ENCODE assay signal across 15 mouse cellular contexts in genomic region chr8:11463541-11463888, GRCm38 (mm10). TPM values are rescaled to one million over a fixed set of nuclear protein-coding genes. Genes with fewer than 3 reads are reported as not detected.
DNase-seq lines count a peak whose midpoint lies in the region; ATAC-seq lines count a peak whose summit lies in the region.
"Had no signal": no experiment of that assay in that cellular context is flagged by ENCODE, and none has a peak within 500 bp of the region (broad histone marks: within the 10 kb centered on the region; RNA-seq: fewer than 3 reads in every experiment).

No protein-coding gene starts in this region.

- no peak for ATAC-seq in heart, embryonic 11.5 days (replicated peaks; ENCODE audit: insufficient number of reproducible peaks, low FRiP score, low TSS enrichment)
- ATAC-seq in kidney, embryonic 15.5 days (replicated peaks; ENCODE audit: low FRiP score) = no peak
- ATAC-seq: forebrain, postnatal 0 days; hindbrain, embryonic 16.5 days had no signal

- no peaks in the 10 kb centered on the region for H3K27me3 ChIP-seq in heart, embryonic 11.5 days (ENCODE audit: control insufficient read depth, insufficient read depth, low read length)
- H3K27me3 ChIP-seq in kidney, embryonic 15.5 days = no peaks in the 10 kb centered on the region
- H3K27me3 ChIP-seq in splenic B cell, adult 2 months (ENCODE audit: control insufficient read depth, insufficient read depth, low read length, poor library complexity, severe bottlenecking) = no peaks in the 10 kb centered on the region
- H3K27me3 ChIP-seq: liver, embryonic 15.5 days had no signal

- no peak overlapping the region for H3K9ac ChIP-seq in heart, embryonic 11.5 days (ENCODE audit: low read depth, low read length)
- H3K9ac ChIP-seq in kidney, embryonic 15.5 days = no peak overlapping the region
- H3K9ac ChIP-seq: forebrain, postnatal 0 days; liver, embryonic 15.5 days had no signal

- 0 out of 2 replicates have a peak overlapping the region, but pooled peaks have one; percentile 35 for H3K27ac ChIP-seq in heart, embryonic 11.5 days (ENCODE audit: low read depth, low read length)
- H3K27ac ChIP-seq in kidney, embryonic 15.5 days = 0 out of 2 replicates have a peak overlapping the region, but pooled peaks have one; percentile 29
- H3K27ac ChIP-seq: left cerebral cortex, adult 2 months; liver, embryonic 15.5 days had no signal

- H3K4me1 ChIP-seq in heart, embryonic 11.5 days (ENCODE audit: control insufficient read depth, insufficient read depth, low read length) = peaks cover 29% of the 10 kb centered on the region
- peaks cover 57% of the 10 kb centered on the region for H3K4me1 ChIP-seq in kidney, embryonic 15.5 days

- WGBS in heart, embryonic 11.5 days (ENCODE audit: insufficient replicate concordance) = 60% methylated on average over 2 of the region's 2 CpGs
- WGBS in kidney, embryonic 15.5 days = 92% methylated on average over 2 of the region's 2 CpGs

- H3K4me2 ChIP-seq in heart, embryonic 11.5 days = no peak overlapping the region
- H3K4me2 ChIP-seq in kidney, embryonic 15.5 days = no peak overlapping the region
- H3K4me2 ChIP-seq: liver, embryonic 15.5 days; midbrain, embryonic 11.5 days had no signal

- H3K9me3 ChIP-seq in heart, embryonic 11.5 days (replicated peaks; ENCODE audit: control insufficient read depth, low read length) = no peaks in the 10 kb centered on the region
- H3K9me3 ChIP-seq in kidney, embryonic 15.5 days (replicated peaks) = no peaks in the 10 kb centered on the region
- H3K9me3 ChIP-seq: liver, embryonic 15.5 days had no signal

- no peak for DNase-seq in heart, postnatal 4 days
- no peak for DNase-seq in kidney, adult 18-20 months
- DNase-seq in spleen, postnatal 36 days (ENCODE audit: low spot score in 2 of 2) = peak; percentile 25 to 48
- no peak for DNase-seq in spleen, adult 12 weeks (ENCODE audit: low spot score)
- peak; percentile 58 for DNase-seq in splenic B cell, adult 2 months (ENCODE audit: low read depth, low spot score)
- DNase-seq in embryo, embryonic 9.5 days (ENCODE audit: extremely low spot score) = no peak
- DNase-seq: cerebellum, adult 9-11 months; forebrain, postnatal 0 days; thymus, postnatal 14 days had no signal

- no peaks in the 10 kb centered on the region for H3K36me3 ChIP-seq in heart, embryonic 11.5 days (ENCODE audit: control insufficient read depth, insufficient read depth, low read length)
- peaks cover 8% of the 10 kb centered on the region; the same call in 1 of the 2 replicates for H3K36me3 ChIP-seq in kidney, embryonic 15.5 days
- H3K36me3 ChIP-seq in splenic B cell, adult 2 months (ENCODE audit: control insufficient read depth, insufficient read depth, low read length, poor library complexity, severe bottlenecking) = no peaks in the 10 kb centered on the region
- H3K36me3 ChIP-seq: liver, embryonic 15.5 days had no signal

- H3K4me3 ChIP-seq in heart, embryonic 11.5 days (ENCODE audit: low read depth, low read length) = no peak overlapping the region
- H3K4me3 ChIP-seq in kidney, embryonic 15.5 days (replicated peaks) = no peak overlapping the region
- H3K4me3 ChIP-seq: left cerebral cortex, adult 2 months; liver, embryonic 15.5 days had no signal

RNA-seq across cellular contexts. Expression of gene Rab20, which starts 15.0 kb away (rescaled TPM):
- 20.9 and 25.4 TPM in 2 replicates for polyA plus RNA-seq in heart, embryonic 11.5 days (2014; fragmentation: Nextera tagmentation; extraction: Ambion mirVana)
- 10 to 100 TPM; 31.3 to 33.6 TPM for total RNA-seq in heart, postnatal 4 days (2021)
- polyA plus RNA-seq in kidney, embryonic 15.5 days (2015; fragmentation: Nextera tagmentation; extraction: Ambion mirVana) = 24.2 and 26.5 TPM in 2 replicates

RNA-seq across cellular contexts. Expression of gene Naxd, which starts 33.8 kb away (rescaled TPM):
- polyA plus RNA-seq in heart, embryonic 11.5 days (2014; fragmentation: Nextera tagmentation; extraction: Ambion mirVana) = 72.0 and 75.8 TPM in 2 replicates
- 10 to 100 TPM; 37.1 to 39.1 TPM for total RNA-seq in heart, postnatal 4 days (2021)
- polyA plus RNA-seq in kidney, embryonic 15.5 days (2015; fragmentation: Nextera tagmentation; extraction: Ambion mirVana) = 119 and 121 TPM in 2 replicates

Comparison
In these comparisons a context has a peak if more than half of its experiments do, and no peak if none do; other contexts are left out.
1. DNase-seq: peak in spleen, postnatal 36 days (2 of 2) and splenic B cell, adult 2 months (single experiment); none in heart, postnatal 4 days (single experiment), kidney, adult 18-20 months (single experiment), spleen, adult 12 weeks (single experiment) and embryo, embryonic 9.5 days (single experiment).